Mouse (Mus musculus): ENCODE data around the gene Gemin4. TPM values are rescaled to one million over a fixed set of nuclear protein-coding genes. Genes with fewer than 3 reads are reported as not detected.

Gene Gemin4
- total and polyA plus RNA-seq, 3 experiments = 41.3 to 51.6 (median 46.5) TPM

GRCm38 (mm10) chr11:76253918-76254264, 36.4 kb upstream of the Gemin4 start:
- Histone ChIP-seq H3K9ac (ENCODE audit: insufficient read depth, low read depth) (no peak overlapping the region), H3K4me2 (ENCODE audit: insufficient read depth, low read depth, poor library complexity, severe bottlenecking) (no peak overlapping the region), H3K4me1 (ENCODE audit: control insufficient read depth in 1 of 2, insufficient read depth in 2 of 2) (peaks cover 0 to 15% of the 10 kb centered on the region in 2 experiments; a peak in 2 of 4 replicates), H3K9me3 (replicated peaks; ENCODE audit: low read length) (no peaks in the 10 kb centered on the region), H3K4me3 (replicated peaks in 1 of 3; ENCODE audit: low read depth in 2 of 3, low read length in 2 of 3, poor library complexity in 1 of 3) (no peak overlapping the region), H3K36me3 (replicated peaks in 1 of 2; ENCODE audit: control insufficient read depth in 1 of 2, insufficient read depth in 1 of 2, low read length in 1 of 2) (peaks cover 22 to 72% of the 10 kb centered on the region in 2 experiments), H3K27me3 (replicated peaks) (no peaks in the 10 kb centered on the region), H3K27ac (ENCODE audit: insufficient read depth, low read depth) (no peak overlapping the region), H3K79me2 (replicated peaks; ENCODE audit: control insufficient read depth, extremely low read depth, insufficient read depth, poor library complexity, severe bottlenecking) (no peaks in the 10 kb centered on the region)
- no peak for TF ChIP-seq UBTF (IDR thresholded peaks at IDR 0.05; ENCODE audit: low read depth, low read length)
- DNase-seq (ENCODE audit: extremely low read depth) = no peak
- dilution Hi-C loops (cut with MboI; ENCODE audit: extremely low pct_ligation_motif_present, extremely low pct_unique_long_range_greater_than_20kb, low sequenced_read_pairs) = no loop called here
- in situ Hi-C loops (cut with MboI; ENCODE audit: low pct_ligation_motif_present, low pct_unique_long_range_greater_than_20kb, low sequenced_read_pairs) = loop anchor here (5.0 to 10.0 kb wide), 2 partner anchors 148 to 251 kb away; no protein-coding TSS in a partner anchor

DNA sequence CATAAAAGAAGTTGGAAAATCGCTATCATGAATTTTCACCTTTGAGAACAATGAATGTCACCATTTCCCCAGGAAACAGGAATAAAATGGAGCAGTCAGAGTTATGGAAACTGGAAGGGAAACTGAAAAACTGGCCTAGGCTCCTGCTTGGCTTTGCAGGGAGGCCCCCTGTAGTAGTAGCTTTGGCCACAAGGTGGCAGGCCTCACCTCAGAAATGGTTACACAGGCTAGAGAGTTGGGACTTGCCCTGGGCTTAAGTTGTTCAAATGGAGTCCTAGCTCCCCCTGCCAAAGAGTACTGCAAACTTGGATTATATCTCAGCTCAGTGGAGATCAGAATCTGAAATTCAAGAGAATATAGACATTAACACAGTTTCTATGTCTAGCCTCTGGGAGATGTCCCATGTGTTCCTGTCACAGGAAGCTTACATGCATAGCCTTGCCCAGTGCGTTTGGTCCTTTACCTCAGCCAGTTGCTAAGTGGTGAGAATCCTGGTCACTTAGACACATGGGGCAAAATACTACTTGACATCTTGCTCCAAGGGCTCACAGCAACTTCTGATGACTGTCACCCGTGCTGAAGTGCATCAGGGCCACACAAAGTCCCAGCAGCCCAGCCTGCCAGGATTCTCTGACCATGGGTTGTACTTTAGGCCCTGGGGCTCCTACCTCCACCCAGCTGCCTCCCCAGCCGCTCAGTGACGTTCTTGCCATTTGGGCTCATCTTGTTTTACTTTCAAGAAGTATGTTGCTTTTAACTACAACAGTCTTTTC, 35.9 kb upstream of the Gemin4 start:
- Histone ChIP-seq H3K4me2 (ENCODE audit: insufficient read depth, low read depth, poor library complexity, severe bottlenecking) (no peak overlapping the region), H3K9ac (ENCODE audit: insufficient read depth, low read depth) (no peak overlapping the region), H3K4me1 (ENCODE audit: control insufficient read depth in 1 of 2, insufficient read depth in 2 of 2) (peaks cover 0 to 15% of the 10 kb centered on the region in 2 experiments; a peak in 2 of 4 replicates), H3K4me3 (replicated peaks in 1 of 3; ENCODE audit: low read depth in 2 of 3, low read length in 2 of 3, poor library complexity in 1 of 3) (no peak overlapping the region), H3K9me3 (replicated peaks; ENCODE audit: low read length) (no peaks in the 10 kb centered on the region), H3K79me2 (replicated peaks; ENCODE audit: control insufficient read depth, extremely low read depth, insufficient read depth, poor library complexity, severe bottlenecking) (no peaks in the 10 kb centered on the region), H3K27ac (ENCODE audit: insufficient read depth, low read depth) (no peak overlapping the region), H3K36me3 (replicated peaks in 1 of 2; ENCODE audit: control insufficient read depth in 1 of 2, insufficient read depth in 1 of 2, low read length in 1 of 2) (peaks cover 27 to 76% of the 10 kb centered on the region in 2 experiments), H3K27me3 (replicated peaks) (no peaks in the 10 kb centered on the region)
- dilution Hi-C loops (cut with MboI; ENCODE audit: extremely low pct_ligation_motif_present, extremely low pct_unique_long_range_greater_than_20kb, low sequenced_read_pairs) = no loop called here
- TF ChIP-seq ZC3H11A (IDR thresholded peaks at IDR 0.05; ENCODE audit: low read depth, low read length) (peak; percentile 88), MAFK (IDR thresholded peaks at IDR 0.05; ENCODE audit: insufficient replicate concordance, low read length) (no peak), MEF2A (IDR thresholded peaks at IDR 0.05; ENCODE audit: borderline replicate concordance, low read depth, low read length) (peak; percentile 65; the same call in 1 of the 2 replicates), USF1 (IDR thresholded peaks at IDR 0.05; ENCODE audit: low read depth, low read length) (no peak), MAZ (IDR thresholded peaks at IDR 0.05; ENCODE audit: low read depth, low read length) (no peak; the same call in 1 of the 2 replicates), MYC (IDR thresholded peaks at IDR 0.05; ENCODE audit: low read depth, low read length) (0 out of 2 replicates have a peak, but pooled peaks have one; percentile 58), TCF12 (IDR thresholded peaks at IDR 0.05; ENCODE audit: low read depth, low read length) (0 out of 2 replicates have a peak, but pooled peaks have one; percentile 31), JUND (conservative IDR thresholded peaks at IDR 0.05; ENCODE audit: low read depth, low read length) (0 out of 2 replicates have a peak, but pooled peaks have one; percentile 23), IRF4 (IDR thresholded peaks at IDR 0.05; ENCODE audit: low read depth, low read length) (peak; percentile 74; the same call in 1 of the 2 replicates), MXI1 (IDR thresholded peaks at IDR 0.05; ENCODE audit: low read depth, low read length) (no peak), CTCF (conservative IDR thresholded peaks at IDR 0.05 in 1 of 2, IDR thresholded peaks at IDR 0.05 in 1 of 2; ENCODE audit: low read depth in 2 of 2, low read length in 2 of 2) (peak; percentile 98), SMC3 (IDR thresholded peaks at IDR 0.05; ENCODE audit: low read depth, low read length) (peak; percentile 95), CHD2 (IDR thresholded peaks at IDR 0.05; ENCODE audit: low read length) (no peak), NRF1 (IDR thresholded peaks at IDR 0.05; ENCODE audit: low read depth, low read length) (0 out of 2 replicates have a peak, but pooled peaks have one; percentile 6), ELF1 (IDR thresholded peaks at IDR 0.05; ENCODE audit: low read depth, low read length) (0 out of 2 replicates have a peak, but pooled peaks have one; percentile 18), EP300 (IDR thresholded peaks at IDR 0.05; ENCODE audit: low read length) (no peak), RAD21 (IDR thresholded peaks at IDR 0.05; ENCODE audit: low read depth, low read length) (peak; percentile 98), CHD1 (IDR thresholded peaks at IDR 0.05; ENCODE audit: low read depth, low read length) (no peak), ZMIZ1 (IDR thresholded peaks at IDR 0.05; ENCODE audit: low read depth, low read length) (no peak)
- peak; percentile 86 for DNase-seq (ENCODE audit: extremely low read depth)
- in situ Hi-C loops (cut with MboI; ENCODE audit: low pct_ligation_motif_present, low pct_unique_long_range_greater_than_20kb, low sequenced_read_pairs) = loop anchor here (5.0 to 10.0 kb wide), 2 partner anchors 149 to 251 kb away; no protein-coding TSS in a partner anchor

Data from CH12.LX (cell line).